Mouse (Mus musculus) stomach, postnatal 0 days (tissue): ENCODE data around the gene Vps13d. TPM values are rescaled to one million over a fixed set of nuclear protein-coding genes. Genes with fewer than 3 reads are reported as not detected.

Source experiments
- ATAC-seq: fragments of 200-750 bp; cut with Nextera tagmentation; 2 replicates; pipeline ENCODE4 v1.8.0; 2017; ENCODE audit not compliant: low FRiP score, low TSS enrichment
- DNase-seq: peaks from one replicate; pipeline ENCODE4 v3.0.0-alpha.2; 2016; ENCODE audit warnings: low spot score
- H3K27ac ChIP-seq: fragments of 300-500 bp; sonication (generic); replicated peaks from 2 replicates; pipeline ENCODE4 v1.5.1; 2014; ENCODE audit warnings: mild to moderate bottlenecking, control low read depth
- H3K27me3 ChIP-seq: fragments of 300-500 bp; sonication (generic); 2 replicates; pipeline ENCODE4 v1.6.1; 2014; ENCODE audit warnings: low read length; ENCODE audit not compliant: control insufficient read depth, insufficient read depth
- H3K36me3 ChIP-seq: fragments of 300-500 bp; sonication (generic); 2 replicates; pipeline ENCODE4 v1.6.1; 2014; ENCODE audit warnings: low read length, mixed read lengths; ENCODE audit not compliant: control insufficient read depth, insufficient read depth
- H3K4me1 ChIP-seq: fragments of 300-500 bp; sonication (generic); replicated peaks from 2 replicates; pipeline ENCODE4 v1.6.1; 2014; ENCODE audit warnings: antibody characterized with exemption; ENCODE audit not compliant: control insufficient read depth, insufficient read depth
- H3K4me2 ChIP-seq: fragments of 300-500 bp; sonication (generic); replicated peaks from 2 replicates; pipeline ENCODE4 v1.6.1; 2014; ENCODE audit warnings: low read depth, mild to moderate bottlenecking, control low read depth, moderate library complexity
- H3K4me3 ChIP-seq: fragments of 300-500 bp; sonication (generic); 2 replicates; pipeline ENCODE4 v1.5.1; 2014; ENCODE audit warnings: low read depth, low read length, control low read depth
- H3K9ac ChIP-seq: fragments of 300-500 bp; sonication (generic); 2 replicates; pipeline ENCODE4 v1.6.1; 2014; ENCODE audit warnings: mild to moderate bottlenecking, low read length, control low read depth, mixed read lengths
- H3K9me3 ChIP-seq: fragments of 300-500 bp; sonication (generic); 2 replicates; pipeline ENCODE4 v1.6.1; 2016; ENCODE audit warnings: low read length; ENCODE audit not compliant: control insufficient read depth
- CTCF ChIP-seq: IDR thresholded peaks from 2 replicates; pipeline ENCODE4 v1.5.1; 2016; ENCODE audit warnings: antibody characterized with exemption, low read depth, mild to moderate bottlenecking, moderate library complexity
- EP300 ChIP-seq: optimal IDR thresholded peaks from 2 replicates; pipeline ENCODE3; 2016; ENCODE audit warnings: antibody characterized with exemption
- WGBS: fragments of 180-500 bp; shearing (Covaris S2); extraction: QIAGEN DNeasy Blood & Tissue Kit; methylation state at CpG from one replicate; pipeline ENCODE4 v1.1.7; 2014; 5-methylcytosine and 5-hydroxymethylcytosine counted together
- polyA plus RNA-seq: library from polyadenylated mRNA; unstranded; fragments of >200 nt; fragmentation: Nextera tagmentation; extraction: Ambion mirVana; gene quantifications from 2 replicates; pipeline ENCODE4 v1.2.1, GENCODE M21; 2015

Vps13d gene
- polyA plus RNA-seq, 1 experiment from 2014 or later, result 7.2 TPM

DNA sequence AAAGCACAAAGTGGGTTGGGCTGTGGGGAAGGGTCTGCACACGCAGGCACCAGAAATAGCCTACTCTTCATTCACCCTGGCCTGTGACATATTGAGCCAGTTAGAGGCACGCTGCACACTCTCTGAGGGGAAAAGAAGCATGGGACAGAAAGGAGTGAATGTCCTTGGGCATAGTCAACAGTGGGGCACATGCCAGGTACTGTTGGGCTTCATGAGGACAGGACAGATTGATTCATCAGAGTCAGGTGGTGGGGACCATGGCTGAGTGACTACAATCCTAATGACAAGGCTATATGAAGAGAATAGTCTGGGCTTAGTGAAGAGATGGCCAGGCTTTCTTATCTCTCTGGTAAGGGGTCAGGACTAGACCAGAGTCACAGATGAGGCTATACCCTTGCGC is 252.4 kb downstream of the Vps13d start:
- Histone ChIP-seq H3K9me3 (no peaks in the 10 kb centered on the region), H3K4me1 (peaks cover under 1% of the 10 kb centered on the region), H3K27ac (no peak overlapping the region), H3K4me3 (no peak overlapping the region), H3K4me2 (no peak overlapping the region), H3K27me3 (no peaks in the 10 kb centered on the region), H3K9ac (no peak overlapping the region), H3K36me3 (no peaks in the 10 kb centered on the region)
- TF ChIP-seq EP300 (no peak), CTCF (no peak)
- DNase-seq (no peak), ATAC-seq (no peak)
- 95% methylated on average over 3 of the region's 3 CpGs for WGBS

DNA sequence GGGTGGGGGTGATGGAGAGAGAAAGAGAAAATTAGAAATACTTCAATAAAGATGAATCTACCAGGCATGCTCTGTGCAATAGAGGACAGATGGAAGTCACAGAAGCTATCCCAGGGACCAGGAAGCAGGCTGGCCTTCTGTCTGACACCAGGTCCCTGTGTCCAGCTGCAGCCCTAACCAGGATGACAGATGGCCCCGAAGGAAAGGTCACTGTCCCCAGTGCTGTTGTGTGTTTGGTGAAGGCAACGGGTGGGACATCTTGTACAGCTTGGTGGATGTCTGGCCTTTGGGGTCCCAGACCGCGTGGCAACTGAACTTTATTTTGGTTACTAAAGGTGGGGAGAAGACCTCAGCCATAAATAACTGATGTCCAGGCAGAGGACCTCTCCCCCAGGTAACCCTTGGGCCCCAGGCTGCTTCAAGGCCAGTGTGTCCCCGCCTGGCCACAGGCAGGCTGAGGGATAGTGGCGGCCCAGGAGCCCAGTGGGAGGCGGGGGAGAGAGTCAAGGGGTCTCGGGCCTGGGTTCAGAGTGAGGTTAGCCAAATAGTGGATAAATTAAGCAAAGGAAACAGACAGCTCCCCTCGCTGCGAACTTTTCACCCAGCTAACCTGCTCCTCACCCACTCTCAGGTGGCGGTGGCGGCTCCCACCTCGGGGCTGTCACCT is 253.9 kb downstream of the Vps13d start:
- peak overlapping the region; percentile 49 for H3K27ac ChIP-seq
- H3K4me3 ChIP-seq, result no peak overlapping the region
- TF ChIP-seq EP300 (no peak), CTCF (no peak)
- H3K27me3 ChIP-seq, result no peaks in the 10 kb centered on the region
- no peaks in the 10 kb centered on the region for H3K36me3 ChIP-seq
- H3K4me1 ChIP-seq, result no peaks in the 10 kb centered on the region; the same call in 1 of the 2 replicates
- ATAC-seq (peak; percentile 16; the same call in 1 of the 2 replicates), DNase-seq (no peak)
- H3K9me3 ChIP-seq, result no peaks in the 10 kb centered on the region
- H3K9ac ChIP-seq, result no peak overlapping the region
- WGBS, result 54% methylated on average over 13 of the region's 13 CpGs
- no peak overlapping the region for H3K4me2 ChIP-seq

GRCm38 (mm10) chr4:144939847-144940411 is 254.9 kb downstream of the Vps13d start:
- no peak overlapping the region for H3K4me2 ChIP-seq
- no peak overlapping the region for H3K9ac ChIP-seq
- H3K4me1 ChIP-seq, result no peaks in the 10 kb centered on the region; the same call in 1 of the 2 replicates
- H3K4me3 ChIP-seq, result no peak overlapping the region
- no peak for DNase-seq
- no peak for TF ChIP-seq CTCF
- TF ChIP-seq EP300, result no peak
- H3K9me3 ChIP-seq, result no peaks in the 10 kb centered on the region
- no peak for ATAC-seq
- 77% methylated on average over 4 of the region's 4 CpGs for WGBS
- no peak overlapping the region for H3K27ac ChIP-seq
- no peaks in the 10 kb centered on the region for H3K27me3 ChIP-seq
- H3K36me3 ChIP-seq, result no peaks in the 10 kb centered on the region

DNA sequence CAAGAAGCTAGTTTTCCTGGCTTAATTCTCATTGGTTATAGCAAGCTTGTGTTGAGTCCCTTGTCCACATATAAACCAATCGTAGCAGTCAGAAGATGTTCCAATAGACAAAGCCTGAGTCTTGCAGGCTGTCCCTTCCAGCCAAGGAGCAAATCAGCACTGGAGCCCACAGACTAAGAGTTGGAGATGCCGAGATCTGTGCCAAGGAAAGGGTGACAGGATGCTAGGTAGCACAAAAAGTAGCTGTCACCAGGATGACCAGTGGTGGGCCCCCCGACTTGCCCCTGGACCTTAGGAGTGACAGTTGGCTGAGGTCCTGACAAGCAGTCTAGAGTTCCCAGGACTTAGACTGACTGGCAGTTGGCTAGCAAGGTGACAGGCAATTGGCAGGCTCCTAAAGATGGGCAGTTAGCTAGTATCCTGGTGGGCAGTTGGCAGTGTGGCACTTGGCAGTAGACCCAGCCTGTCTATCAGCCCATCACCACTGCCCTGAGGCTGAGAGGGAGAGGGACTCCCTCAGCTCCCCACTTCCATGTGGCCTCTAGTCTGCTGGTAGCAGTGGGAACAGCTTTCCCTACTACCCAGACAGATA is 258.1 kb downstream of the Vps13d start:
- Histone ChIP-seq H3K27ac (no peak overlapping the region), H3K4me3 (no peak overlapping the region), H3K9ac (no peak overlapping the region), H3K4me2 (no peak overlapping the region), H3K27me3 (no peaks in the 10 kb centered on the region), H3K9me3 (no peaks in the 10 kb centered on the region), H3K4me1 (no peaks in the 10 kb centered on the region; the same call in 1 of the 2 replicates), H3K36me3 (no peaks in the 10 kb centered on the region)
- ATAC-seq (no peak), DNase-seq (no peak)
- WGBS, result 88% methylated on average over 3 of the region's 3 CpGs
- no peak for TF ChIP-seq CTCF
- TF ChIP-seq EP300, result no peak

DNA sequence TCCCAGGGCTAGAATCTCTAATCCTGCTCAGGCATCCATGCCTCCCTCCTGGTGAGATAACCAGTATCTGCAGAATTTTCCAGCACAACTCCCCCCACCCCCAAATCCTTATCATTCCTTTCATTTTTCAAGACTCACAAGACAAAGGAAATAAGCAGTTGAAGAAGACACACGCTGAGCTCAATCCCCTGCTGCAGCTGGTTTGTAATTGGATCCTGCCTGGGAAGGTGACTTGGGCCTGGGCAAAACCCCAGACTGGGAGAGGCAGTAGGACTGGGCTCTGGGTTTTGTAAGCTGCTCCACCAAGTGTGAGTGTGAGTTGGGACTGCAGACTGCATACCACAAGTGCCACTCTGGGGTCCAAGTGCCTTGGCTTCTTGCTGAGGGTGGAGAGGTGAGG is 260.3 kb downstream of the Vps13d start:
- H3K36me3 ChIP-seq, result no peaks in the 10 kb centered on the region
- H3K4me3 ChIP-seq, result no peak overlapping the region
- WGBS, result 22% methylated on average over 1 of the region's 1 CpGs
- H3K27ac ChIP-seq, result no peak overlapping the region
- TF ChIP-seq CTCF (no peak), EP300 (no peak)
- H3K9me3 ChIP-seq, result no peaks in the 10 kb centered on the region
- H3K9ac ChIP-seq, result no peak overlapping the region
- DNase-seq (no peak), ATAC-seq (no peak)
- no peaks in the 10 kb centered on the region for H3K27me3 ChIP-seq
- H3K4me2 ChIP-seq, result no peak overlapping the region
- H3K4me1 ChIP-seq, result peaks cover 10% of the 10 kb centered on the region

- ATAC-seq, result 0 out of 2 replicates have a peak, but pooled peaks have one; percentile 12
- peak; percentile 37 for DNase-seq
- no peak overlapping the region for H3K4me3 ChIP-seq
- H3K27ac ChIP-seq, result peak overlapping the region; percentile 93
- peaks cover 8% of the 10 kb centered on the region; the same call in 1 of the 2 replicates for H3K36me3 ChIP-seq
- H3K9me3 ChIP-seq, result no peaks in the 10 kb centered on the region
- no peak overlapping the region for H3K9ac ChIP-seq
- 72% methylated on average over 7 of the region's 7 CpGs for WGBS
- peaks cover 10% of the 10 kb centered on the region for H3K4me1 ChIP-seq
- H3K27me3 ChIP-seq, result no peaks in the 10 kb centered on the region
- no peak for TF ChIP-seq CTCF
- TF ChIP-seq EP300, result no peak
- H3K4me2 ChIP-seq, result no peak overlapping the region
Measured at GRCm38 (mm10) chr4:144931167-144931566, 263.6 kb downstream of the Vps13d start.
